Mouse (Mus musculus) heart, embryonic 14.5 days (tissue): ENCODE measurements around the gene Pigl. TPM values are rescaled to one million over a fixed set of nuclear protein-coding genes. Genes with fewer than 3 reads are reported as not detected.

Experiments
- ATAC-seq: fragments of 200-750 bp; cut with Nextera tagmentation; 2 replicates; pipeline ENCODE4 v1.8.0; 2017; ENCODE audit warnings: low read depth, moderate TSS enrichment; ENCODE audit not compliant: insufficient number of reproducible peaks, insufficient read depth, low FRiP score
- H3K27ac ChIP-seq, 2 experiments: fragments of 200-500 bp in 1 of 2; fragments of 300-500 bp in 1 of 2; sonication (generic) in 1 of 2; replicated peaks in 1 of 2; 2 replicates each; pipeline ENCODE4 v1.5.1; 2012 to 2014; ENCODE audit warnings: low read depth in 2 of 2, low read length in 2 of 2, control low read depth in 1 of 2, mild to moderate bottlenecking in 1 of 2, mixed read lengths in 1 of 2; ENCODE audit not compliant: control insufficient read depth in 1 of 2, insufficient read depth in 1 of 2
- H3K27me3 ChIP-seq: fragments of 300-500 bp; sonication (generic); 2 replicates; pipeline ENCODE4 v1.6.1; 2014; ENCODE audit warnings: mild to moderate bottlenecking, low read length, control low read depth; ENCODE audit not compliant: control insufficient read depth, insufficient read depth
- H3K36me3 ChIP-seq: fragments of 300-500 bp; sonication (generic); 2 replicates; pipeline ENCODE4 v1.6.1; 2014; ENCODE audit warnings: mild to moderate bottlenecking, control low read depth, low read length, mixed read lengths; ENCODE audit not compliant: control insufficient read depth, insufficient read depth
- H3K4me1 ChIP-seq, 2 experiments: fragments of 200-500 bp in 1 of 2; fragments of 300-500 bp in 1 of 2; sonication (generic) in 1 of 2; 2 replicates each; pipeline ENCODE4 v1.6.1; 2012 to 2014; ENCODE audit warnings: low read length in 2 of 2, control low read depth in 1 of 2, mixed read lengths in 1 of 2; ENCODE audit not compliant: control insufficient read depth in 2 of 2, insufficient read depth in 2 of 2
- H3K4me2 ChIP-seq: fragments of 300-500 bp; sonication (generic); 2 replicates; pipeline ENCODE4 v1.6.1; 2014; ENCODE audit warnings: mild to moderate bottlenecking, low read length
- H3K4me3 ChIP-seq, 2 experiments: fragments of 200-500 bp in 1 of 2; fragments of 300-500 bp in 1 of 2; sonication (generic) in 1 of 2; 2 replicates each; pipeline ENCODE4 v1.5.1; 2012 to 2014; ENCODE audit warnings: low read length in 2 of 2, mild to moderate bottlenecking in 2 of 2, control low read depth in 1 of 2, low read depth in 1 of 2, moderate library complexity in 1 of 2; ENCODE audit not compliant: control insufficient read depth in 1 of 2, insufficient read depth in 1 of 2
- H3K9ac ChIP-seq: fragments of 300-500 bp; sonication (generic); 2 replicates; pipeline ENCODE4 v1.6.1; 2014; ENCODE audit warnings: mild to moderate bottlenecking, low read length
- H3K9me3 ChIP-seq: fragments of 300-500 bp; sonication (generic); 2 replicates; pipeline ENCODE4 v1.6.1; 2016; ENCODE audit warnings: low read length, control low read depth; ENCODE audit not compliant: control insufficient read depth
- WGBS: fragments of 180-500 bp; shearing (Covaris S2); extraction: QIAGEN DNeasy Blood & Tissue Kit; methylation state at CpG from one replicate; pipeline ENCODE4 v1.1.7; 2014; 5-methylcytosine and 5-hydroxymethylcytosine counted together
- polyA plus RNA-seq: library from polyadenylated mRNA; unstranded; fragments of >200 nt; fragmentation: Nextera tagmentation; extraction: Ambion mirVana; gene quantifications from 2 replicates; pipeline ENCODE4 v1.2.1, GENCODE M21; 2014

Pigl gene
- polyA plus RNA-seq: 7.4 and 8.3 TPM in 2 replicates

GRCm38 (mm10) chr11:62458276-62458724 is at the start of gene Pigl, which contains the start of gene Ncor1:
Gene Pigl, plus strand, starts transcription at chr11:62458460.
Gene Ncor1, minus strand, starts transcription at chr11:62458541.
- no peaks in the 10 kb centered on the region for H3K9me3 ChIP-seq
- H3K27ac ChIP-seq: peak within 1 kb of the TSS; percentile 98 to 100
- under 1% methylated on average over 33 of the region's 33 CpGs for WGBS
- peak within 1 kb of the TSS; percentile 99 for H3K9ac ChIP-seq
- H3K27me3 ChIP-seq: no peaks in the 10 kb centered on the region
- H3K36me3 ChIP-seq: no peaks in the 10 kb centered on the region
- H3K4me1 ChIP-seq: peaks cover 0 to 14% of the 10 kb centered on the region in 2 experiments; a peak in 2 of 4 replicates
- peak within 1 kb of the TSS; percentile 93 for H3K4me2 ChIP-seq
- H3K4me3 ChIP-seq: peak within 1 kb of the TSS; percentile 96 to 98
- peak; percentile 72 for ATAC-seq

GRCm38 (mm10) chr11:62408848-62409247 is 49.4 kb upstream of the Pigl start:
- peaks cover 55% of the 10 kb centered on the region for H3K36me3 ChIP-seq
- no peaks in the 10 kb centered on the region for H3K9me3 ChIP-seq
- H3K27ac ChIP-seq: no peak overlapping the region
- 88% methylated on average over 2 of the region's 2 CpGs for WGBS
- no peak overlapping the region for H3K4me3 ChIP-seq
- no peak overlapping the region for H3K4me2 ChIP-seq
- ATAC-seq: no peak
- no peaks in the 10 kb centered on the region for H3K27me3 ChIP-seq
- H3K9ac ChIP-seq: no peak overlapping the region
- no peaks in the 10 kb centered on the region for H3K4me1 ChIP-seq

- Histone ChIP-seq H3K27ac (no peak overlapping the region), H3K27me3 (no peaks in the 10 kb centered on the region), H3K36me3 (peaks cover 61% of the 10 kb centered on the region), H3K4me2 (no peak overlapping the region), H3K4me1 (no peaks in the 10 kb centered on the region), H3K4me3 (no peak overlapping the region), H3K9me3 (no peaks in the 10 kb centered on the region), H3K9ac (no peak overlapping the region)
- no peak for ATAC-seq
- WGBS: 97% methylated on average over 1 of the region's 1 CpGs
Observed at GRCm38 (mm10) chr11:62409611-62410010, 48.6 kb upstream of the Pigl start.

- no peak for ATAC-seq
- Histone ChIP-seq H3K9ac (no peak overlapping the region), H3K27me3 (no peaks in the 10 kb centered on the region), H3K27ac (no peak overlapping the region), H3K9me3 (no peaks in the 10 kb centered on the region), H3K36me3 (peaks cover 70% of the 10 kb centered on the region), H3K4me2 (no peak overlapping the region), H3K4me3 (no peak overlapping the region), H3K4me1 (no peaks in the 10 kb centered on the region)
- WGBS: 93% methylated on average over 4 of the region's 4 CpGs
Observed at GRCm38 (mm10) chr11:62415026-62415425, 43.2 kb upstream of the Pigl start.

GRCm38 (mm10) chr11:62424525-62424924 is 33.7 kb upstream of the Pigl start:
- no peak overlapping the region for H3K27ac ChIP-seq
- peaks cover 54% of the 10 kb centered on the region for H3K36me3 ChIP-seq
- H3K27me3 ChIP-seq: no peaks in the 10 kb centered on the region
- H3K4me3 ChIP-seq: no peak overlapping the region
- H3K4me2 ChIP-seq: no peak overlapping the region
- peaks cover 0 to 6% of the 10 kb centered on the region in 2 experiments; a peak in 2 of 4 replicates for H3K4me1 ChIP-seq
- ATAC-seq: no peak
- WGBS: 75% methylated on average over 2 of the region's 2 CpGs
- H3K9me3 ChIP-seq: no peaks in the 10 kb centered on the region
- H3K9ac ChIP-seq: no peak overlapping the region

GRCm38 (mm10) chr11:62426266-62426665 is 32.0 kb upstream of the Pigl start:
- no peak overlapping the region for H3K9ac ChIP-seq
- no peak overlapping the region for H3K4me3 ChIP-seq
- no peaks in the 10 kb centered on the region for H3K9me3 ChIP-seq
- H3K36me3 ChIP-seq: peaks cover 59% of the 10 kb centered on the region
- no peak for ATAC-seq
- H3K4me1 ChIP-seq: peaks cover 0 to 6% of the 10 kb centered on the region in 2 experiments; a peak in 2 of 4 replicates
- WGBS: 53% methylated on average over 5 of the region's 5 CpGs
- no peak overlapping the region for H3K4me2 ChIP-seq
- no peaks in the 10 kb centered on the region for H3K27me3 ChIP-seq
- no peak overlapping the region for H3K27ac ChIP-seq

GRCm38 (mm10) chr11:62427105-62427504 is 31.2 kb upstream of the Pigl start:
- Histone ChIP-seq H3K4me2 (no peak overlapping the region), H3K4me3 (no peak overlapping the region), H3K27me3 (no peaks in the 10 kb centered on the region), H3K4me1 (peaks cover 0 to 6% of the 10 kb centered on the region in 2 experiments; a peak in 2 of 4 replicates), H3K9me3 (no peaks in the 10 kb centered on the region), H3K27ac (no peak overlapping the region), H3K36me3 (peaks cover 59% of the 10 kb centered on the region), H3K9ac (no peak overlapping the region)
- ATAC-seq: no peak
- 81% methylated on average over 2 of the region's 3 CpGs for WGBS

GRCm38 (mm10) chr11:62432211-62432610 is 26.0 kb upstream of the Pigl start:
- Histone ChIP-seq H3K36me3 (peaks cover 60% of the 10 kb centered on the region), H3K4me3 (no peak overlapping the region), H3K27ac (no peak overlapping the region), H3K27me3 (no peaks in the 10 kb centered on the region), H3K4me1 (no peaks in the 10 kb centered on the region), H3K9me3 (no peaks in the 10 kb centered on the region), H3K9ac (no peak overlapping the region), H3K4me2 (no peak overlapping the region)
- WGBS: 100% methylated on average over 2 of the region's 2 CpGs
- ATAC-seq: no peak
